Mouse (Mus musculus) adrenal gland, adult 18-20 months (tissue): Measurements from ENCODE around the gene 9130230L23Rik. TPM values are rescaled to one million over a fixed set of nuclear protein-coding genes. Genes with fewer than 3 reads are reported as not detected.
"Not testable (repeated sequence)": the region's sequence is repeated elsewhere in the genome, so short reads cannot be mapped to it uniquely, and the experiment has no call there.

ENCODE experiments used
- DNase-seq, 2 experiments: peaks; one replicate each; pipeline ENCODE4 v3.0.0; 2021 to 2022; ENCODE audit warnings: low spot score in 2 of 2
- total RNA-seq, 2 experiments: library from RNA; stranded (reverse); gene quantifications; 1 replicate in 1 of 2; 2 replicates in 1 of 2; pipeline ENCODE4 v1.2.3; 2021

9130230L23Rik gene
- total RNA-seq, 2 experiments from 2014 or later: 0.60 TPM; not detected in 1

DNA sequence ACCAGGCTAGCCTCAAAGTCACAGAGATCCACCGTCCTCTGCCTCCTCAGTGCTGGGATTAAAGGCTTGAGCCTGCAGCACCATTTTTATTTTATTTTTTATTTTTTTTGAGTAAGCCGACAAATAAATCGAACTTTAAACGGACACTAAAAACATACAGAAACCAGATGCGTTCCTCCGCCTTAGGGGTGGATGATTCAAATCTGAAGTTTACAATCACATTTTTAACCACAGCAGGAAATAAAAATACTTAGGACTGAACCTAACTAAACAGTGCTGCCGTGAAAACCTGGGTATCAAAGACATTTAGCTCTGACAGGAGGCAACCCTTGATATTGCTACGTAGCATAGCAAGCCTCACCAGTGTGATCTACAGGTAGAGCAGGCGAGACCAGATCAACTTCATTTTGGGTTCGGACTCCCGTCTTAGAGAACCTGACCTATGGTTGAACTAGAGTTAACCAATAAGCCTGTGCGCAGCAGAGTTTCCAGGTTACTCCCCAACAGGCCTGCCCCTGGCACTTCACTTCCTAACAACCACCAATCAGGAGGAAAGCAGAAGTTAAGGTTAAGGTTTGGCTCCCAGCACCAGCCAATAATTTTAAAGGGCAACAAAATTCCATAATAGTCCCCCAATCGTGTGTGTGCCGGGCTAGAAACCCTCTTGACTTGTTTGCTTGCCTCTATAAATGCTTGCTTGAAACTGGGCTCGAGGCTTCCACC is 4.3 kb upstream of the 9130230L23Rik start:
- DNase-seq: no peak

DNA sequence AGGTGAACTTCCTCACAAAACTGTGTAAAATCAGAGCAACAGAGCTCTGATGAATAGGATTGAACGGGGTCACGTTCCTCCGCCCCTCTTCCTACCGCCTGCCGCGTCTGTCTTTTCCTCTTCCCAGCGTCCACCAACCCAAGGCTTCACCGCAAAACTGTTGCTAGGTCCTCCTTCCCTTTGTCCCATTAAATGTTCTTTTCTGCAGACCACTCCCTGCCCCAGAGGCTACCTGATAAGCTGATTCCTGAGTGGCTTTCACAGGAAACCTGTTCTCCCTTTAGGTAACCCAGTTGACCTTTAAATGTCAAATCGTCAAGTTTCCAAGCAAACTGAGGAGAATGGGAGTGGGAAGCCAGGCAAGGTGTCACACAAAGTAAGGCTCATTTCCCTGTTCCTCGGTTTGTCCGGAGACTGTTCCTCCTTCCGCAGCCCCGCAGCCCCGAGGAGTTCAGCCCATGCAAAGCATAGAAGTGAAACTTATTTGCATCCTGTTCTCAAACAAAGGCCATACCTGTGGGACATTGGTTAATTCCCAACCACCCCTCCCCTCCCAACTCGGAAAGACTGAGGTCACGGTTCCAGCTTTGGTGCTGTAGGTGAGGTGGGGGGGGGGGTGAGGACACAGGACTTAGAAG is 1.1 kb upstream of the 9130230L23Rik start:
- DNase-seq: no peak

DNA sequence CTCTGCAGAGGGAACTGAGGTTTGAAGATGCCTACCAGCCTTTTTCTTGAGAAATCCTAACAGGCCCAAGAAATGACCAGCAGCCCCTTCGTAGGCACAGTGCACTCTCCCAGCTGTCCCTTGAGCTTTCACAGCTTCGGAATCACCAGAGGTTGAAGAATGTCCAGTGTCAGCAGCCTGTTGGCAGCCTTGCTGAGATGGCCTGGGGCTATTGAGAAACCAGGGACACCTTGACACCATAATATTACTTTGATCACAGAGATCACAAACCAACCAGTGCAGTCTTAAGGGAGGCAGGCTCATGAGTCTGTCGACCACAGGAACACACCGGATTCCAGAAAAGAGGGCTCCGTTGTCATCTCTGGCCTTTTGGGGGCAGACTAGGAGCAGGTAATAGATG is 2.9 kb downstream of the 9130230L23Rik start:
- DNase-seq: no peak

DNA sequence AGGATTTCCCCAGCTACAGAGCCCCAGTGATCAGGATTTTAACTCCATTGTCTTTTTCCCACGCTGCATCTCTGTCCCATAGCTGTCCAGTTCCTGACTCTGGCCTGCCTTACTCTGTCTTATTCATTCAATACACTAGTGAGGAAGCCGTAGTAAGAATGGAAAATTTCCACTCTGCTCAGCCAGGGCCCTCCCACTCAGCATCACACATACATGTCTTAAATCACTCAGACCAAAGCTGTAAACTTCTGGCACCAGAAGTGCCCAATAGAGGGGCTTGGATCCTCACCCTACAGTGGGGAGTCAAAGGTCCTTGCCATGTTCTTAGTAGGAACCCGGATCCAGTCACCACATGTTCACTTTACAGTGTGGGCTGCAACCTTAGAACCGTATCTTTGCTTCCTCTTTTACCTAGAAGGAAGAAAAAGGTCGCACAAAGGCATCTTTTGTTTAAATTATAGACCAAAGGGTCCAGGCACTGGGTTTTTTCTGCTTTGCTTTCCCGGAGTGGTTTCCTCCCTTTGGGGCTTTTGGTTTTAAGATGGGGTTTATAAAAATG is 3.4 kb downstream of the 9130230L23Rik start:
- DNase-seq: no peak

DNA sequence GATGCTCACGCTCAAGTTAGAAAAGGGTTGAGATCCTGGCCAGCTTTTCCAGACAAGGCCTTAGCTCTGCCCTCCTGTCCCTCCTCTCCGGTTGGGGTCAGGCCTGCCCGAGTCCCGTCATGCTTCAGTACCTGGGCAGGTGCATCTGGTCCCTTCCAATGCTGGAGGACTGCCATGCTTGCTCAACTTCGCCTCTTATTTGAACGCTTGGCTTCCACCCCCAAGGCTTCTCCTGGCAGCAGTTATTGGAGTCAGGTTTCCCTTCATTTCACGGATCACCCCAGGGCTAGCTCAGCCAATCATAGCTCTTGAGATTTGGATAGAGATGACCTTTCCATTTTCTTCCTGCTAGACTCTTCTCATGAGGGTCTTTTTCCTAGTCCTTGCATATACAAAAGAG is 4.0 kb downstream of the 9130230L23Rik start:
- DNase-seq: no peak

DNA sequence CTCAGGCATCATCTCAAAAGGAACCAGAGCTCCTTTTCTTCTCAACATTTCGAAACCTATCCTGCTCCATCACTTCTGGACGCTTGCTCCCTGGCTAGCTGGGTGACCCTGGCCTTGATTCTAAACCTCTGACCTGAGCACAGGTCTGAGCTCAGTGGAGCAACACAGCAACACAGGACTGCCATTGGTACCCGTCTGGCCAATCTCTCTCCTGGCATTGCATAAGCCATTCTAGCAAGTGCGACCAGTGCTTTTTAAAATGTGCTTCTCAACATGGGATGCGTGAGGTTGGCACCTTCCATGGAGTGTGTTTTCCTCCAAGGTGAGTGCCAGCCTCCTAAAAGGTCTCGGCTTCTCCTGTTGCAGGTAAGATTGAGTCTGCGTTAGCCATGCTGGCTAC is 5.0 kb downstream of the 9130230L23Rik start:
- DNase-seq: no peak

DNA sequence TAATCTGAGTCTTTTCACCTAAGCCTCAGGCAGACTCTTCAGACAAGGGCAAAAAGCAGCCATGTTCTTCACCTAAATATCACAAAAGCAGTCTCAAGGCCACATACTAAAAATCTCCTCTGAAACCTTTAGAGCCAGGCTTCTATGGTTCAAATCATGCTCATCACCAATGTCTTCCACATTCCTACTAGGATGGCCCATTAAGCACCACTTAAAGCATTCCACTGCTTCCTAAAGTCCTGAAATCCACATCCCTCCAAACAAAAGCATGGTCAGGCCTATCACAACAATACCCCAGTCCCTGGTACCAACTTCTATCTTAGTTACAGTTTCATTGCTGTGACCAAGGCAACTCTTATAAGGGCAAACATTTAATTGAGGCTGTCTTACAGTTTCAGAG is 6.3 kb downstream of the 9130230L23Rik start:
- DNase-seq: no peak

DNA sequence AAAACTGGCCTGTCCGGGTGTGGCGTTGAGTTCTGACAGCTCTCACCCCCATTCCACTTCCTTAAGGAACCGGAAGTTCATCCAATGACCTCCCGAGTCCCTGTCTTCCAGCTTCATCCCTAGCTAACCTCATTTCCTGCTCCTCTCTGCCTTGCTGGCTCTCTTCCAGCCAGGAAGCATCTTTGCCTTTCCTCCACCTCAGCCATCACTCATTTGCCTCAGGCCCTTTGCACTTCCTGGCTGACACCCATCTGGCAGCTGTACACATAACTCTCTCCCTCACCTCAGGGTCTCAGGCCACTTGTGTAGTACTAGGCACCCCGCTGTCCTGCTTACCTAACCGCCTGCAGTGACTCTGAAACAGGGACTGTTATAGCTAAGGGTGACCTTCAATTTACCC is 9.4 kb downstream of the 9130230L23Rik start:
- DNase-seq: no peak

DNA sequence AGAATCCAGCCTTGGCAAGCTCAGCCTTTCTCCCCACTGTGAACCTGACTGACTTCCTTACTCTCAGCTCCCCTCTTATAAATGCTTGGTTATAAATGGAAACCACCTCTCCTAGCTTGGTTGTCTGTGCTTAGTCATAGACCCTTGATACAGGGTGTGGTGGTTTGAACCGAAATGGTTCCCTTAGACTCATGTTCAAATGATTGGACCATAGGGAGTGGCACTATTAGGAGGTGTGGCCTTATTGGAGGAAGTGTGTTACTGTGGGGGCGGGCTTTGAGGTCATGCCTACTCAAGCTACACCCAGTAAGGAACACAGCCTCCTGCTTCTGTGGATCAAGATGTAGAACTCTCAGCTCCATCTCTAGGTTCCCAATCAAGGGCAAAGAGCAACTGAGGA is 12.9 kb downstream of the 9130230L23Rik start:
- no peak for DNase-seq

DNA sequence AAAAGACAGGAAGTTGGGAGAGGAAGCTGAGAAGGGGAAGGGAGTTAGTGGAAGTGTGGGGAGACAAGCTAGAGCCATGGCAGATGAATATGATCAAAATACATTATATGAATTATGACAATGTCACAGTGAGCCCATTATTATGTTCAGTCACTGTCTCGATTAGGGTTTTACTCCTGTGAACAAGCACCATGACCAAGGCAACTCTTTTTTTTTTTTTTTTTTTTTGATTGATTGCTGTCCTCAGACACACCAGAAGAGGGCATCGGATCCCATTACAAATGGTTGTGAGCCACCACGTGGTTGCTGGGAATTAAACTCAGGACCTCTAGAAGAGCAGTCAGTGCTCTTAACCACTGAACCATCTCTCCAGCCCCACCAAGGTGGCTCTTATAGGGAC is 17.1 kb downstream of the 9130230L23Rik start:
- not testable (repeated sequence) for DNase-seq

DNA sequence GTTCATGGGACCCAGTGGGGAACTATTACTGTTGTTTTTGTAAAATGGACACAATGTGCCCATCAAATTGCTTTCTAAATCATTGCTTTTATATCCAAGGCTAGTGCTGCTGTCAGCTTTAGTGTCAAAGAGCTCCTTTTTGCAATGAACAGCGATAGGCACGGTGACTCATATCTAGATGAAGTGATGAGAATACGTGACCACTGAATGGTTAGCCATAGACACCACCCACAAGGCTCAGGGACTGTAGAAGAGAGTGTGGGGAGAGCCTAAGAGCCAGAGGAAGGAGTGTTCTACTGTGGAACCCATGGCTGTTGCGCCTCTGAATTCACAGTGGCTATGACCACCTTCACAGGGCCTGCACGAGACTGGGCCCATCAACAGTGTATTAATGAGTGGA is 17.7 kb downstream of the 9130230L23Rik start:
- DNase-seq: no peak

DNA sequence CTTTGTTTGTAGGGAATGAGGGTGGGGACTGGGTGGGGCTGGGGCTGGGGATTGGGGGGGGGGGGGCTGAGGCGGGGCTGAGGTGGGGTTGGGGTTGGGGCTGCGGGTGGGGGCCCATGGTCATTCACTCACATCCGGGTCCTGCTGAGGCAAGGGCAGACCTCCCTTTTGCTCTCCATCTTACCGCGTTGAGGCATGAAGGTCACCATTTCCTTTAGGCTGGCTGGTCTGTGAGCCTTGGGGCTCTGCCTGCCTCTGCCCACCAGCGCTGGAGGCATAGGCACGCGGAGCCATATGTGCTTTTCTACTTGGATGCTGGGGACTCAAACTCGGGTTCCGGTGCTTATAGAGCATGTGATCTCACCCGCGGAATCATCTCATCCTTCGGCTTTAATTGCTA is 28.4 kb downstream of the 9130230L23Rik start:
- DNase-seq: no peak

DNA sequence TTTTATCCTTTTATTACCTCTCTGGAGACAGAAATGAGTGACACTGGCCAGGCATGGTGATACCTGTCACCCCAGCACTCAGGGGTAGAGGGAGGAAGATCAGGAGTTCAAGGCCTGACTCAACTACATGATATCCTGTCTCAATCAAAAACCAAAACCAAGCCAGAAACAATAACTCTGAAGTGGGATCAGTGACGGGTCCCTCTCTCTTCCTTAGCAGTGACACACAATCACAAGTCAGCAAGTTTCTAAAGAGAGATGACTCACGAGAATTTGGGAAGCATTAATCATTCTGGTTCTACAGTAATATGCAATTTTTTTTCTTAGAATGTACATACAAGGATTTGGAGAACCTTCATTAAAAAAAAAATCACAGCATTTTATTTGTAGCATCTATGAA is 30.9 kb downstream of the 9130230L23Rik start:
- no peak for DNase-seq

DNA sequence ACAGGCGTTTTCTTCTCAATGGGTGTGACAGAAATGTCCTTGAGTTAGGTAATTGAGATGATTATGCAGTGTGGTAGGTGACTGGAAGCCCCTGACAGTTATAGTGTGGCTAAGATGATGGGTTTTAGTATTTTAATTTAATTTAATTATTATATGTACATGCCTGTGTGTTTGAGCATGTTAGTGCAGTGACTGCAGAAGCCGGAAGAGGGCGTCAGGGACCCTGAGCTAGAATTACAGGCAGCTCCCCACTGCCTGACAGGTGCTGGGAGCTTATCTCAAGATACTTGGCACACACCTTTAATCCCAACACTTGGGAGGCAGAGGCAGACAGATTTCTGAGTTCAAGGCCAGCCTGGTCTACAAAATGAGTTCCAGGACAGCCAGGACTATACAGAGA is 36.1 kb downstream of the 9130230L23Rik start:
- DNase-seq: no peak

DNA sequence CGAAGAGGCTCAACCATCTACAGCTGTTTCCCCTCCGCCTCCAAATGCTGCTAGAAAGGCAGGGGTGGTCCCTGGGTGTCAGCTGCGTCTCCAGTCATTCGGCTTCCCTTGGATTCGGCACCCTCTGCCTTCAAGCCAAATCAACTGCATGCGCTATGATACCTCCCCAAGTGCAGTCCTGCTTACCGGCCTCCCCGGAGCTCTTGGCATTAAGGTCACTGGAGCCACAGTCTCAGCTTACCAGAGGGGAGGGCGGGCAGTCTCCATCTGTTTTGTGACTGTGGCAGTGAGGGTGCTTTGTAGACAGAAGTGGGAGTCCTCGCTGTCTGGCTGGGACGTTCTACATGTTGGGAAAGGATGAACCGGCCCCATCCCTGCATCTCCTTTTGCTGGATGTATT is 37.0 kb downstream of the 9130230L23Rik start:
- DNase-seq: no peak

DNA sequence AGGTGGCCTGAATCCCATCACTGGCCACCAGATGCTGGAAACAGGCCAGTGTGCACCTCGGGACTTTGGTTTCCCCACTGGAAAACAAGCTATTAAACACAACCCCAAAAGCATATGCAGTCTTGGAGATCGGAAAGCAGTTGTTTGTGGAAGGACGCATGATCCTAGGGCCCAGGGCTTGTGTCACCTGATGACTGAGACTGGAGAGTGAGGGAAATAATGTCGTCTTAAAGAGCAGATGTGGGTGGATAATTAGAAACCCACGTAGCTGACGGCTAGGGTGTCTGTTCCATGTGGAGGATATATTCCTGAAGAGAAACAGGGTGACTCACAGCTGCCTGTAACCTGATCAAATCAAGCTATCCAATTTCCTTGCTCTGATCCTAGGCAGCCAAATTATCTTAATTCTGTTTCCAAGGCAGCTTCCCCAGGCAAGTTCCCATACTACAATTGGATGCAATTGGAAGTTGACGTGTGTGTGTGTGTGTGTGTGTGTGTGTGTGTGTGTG is 38.3 kb downstream of the 9130230L23Rik start:
- DNase-seq: no peak

DNA sequence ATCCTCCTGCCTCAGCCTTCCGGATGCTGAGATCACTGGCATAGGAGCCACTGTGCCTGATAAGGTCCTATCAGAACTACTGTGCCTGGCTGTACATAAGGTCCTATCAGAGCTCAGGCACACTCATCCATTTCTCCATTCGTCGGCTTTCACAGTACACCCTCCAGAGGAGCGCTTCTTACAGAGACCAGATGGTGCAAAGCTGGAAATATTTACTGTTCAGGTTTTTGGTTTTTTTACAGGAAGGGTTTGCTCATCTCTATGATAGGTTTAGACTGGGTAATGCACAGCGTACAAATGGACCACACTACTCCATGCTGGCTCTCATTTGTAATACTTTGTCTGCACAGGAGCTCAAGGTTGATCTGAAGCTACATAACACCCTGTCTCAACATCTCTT is 40.8 kb downstream of the 9130230L23Rik start:
- no peak for DNase-seq

DNA sequence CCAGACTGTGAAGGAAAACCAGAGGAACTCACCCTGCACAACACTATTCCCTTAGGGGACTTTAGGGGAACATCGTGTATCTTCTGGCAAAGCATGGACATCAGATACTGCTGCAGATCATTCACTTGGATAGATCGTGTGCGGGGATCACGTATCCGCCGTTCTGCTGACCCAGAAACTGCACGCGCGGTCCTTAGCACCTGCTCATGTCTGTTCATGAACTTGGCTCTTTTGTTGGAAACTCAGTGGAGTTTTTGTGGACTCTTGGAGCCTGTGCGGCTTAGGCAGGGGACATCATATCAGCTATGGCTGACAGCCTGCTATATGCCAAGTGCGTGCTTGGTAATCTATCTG is 43.5 kb downstream of the 9130230L23Rik start:
- DNase-seq: no peak

DNA sequence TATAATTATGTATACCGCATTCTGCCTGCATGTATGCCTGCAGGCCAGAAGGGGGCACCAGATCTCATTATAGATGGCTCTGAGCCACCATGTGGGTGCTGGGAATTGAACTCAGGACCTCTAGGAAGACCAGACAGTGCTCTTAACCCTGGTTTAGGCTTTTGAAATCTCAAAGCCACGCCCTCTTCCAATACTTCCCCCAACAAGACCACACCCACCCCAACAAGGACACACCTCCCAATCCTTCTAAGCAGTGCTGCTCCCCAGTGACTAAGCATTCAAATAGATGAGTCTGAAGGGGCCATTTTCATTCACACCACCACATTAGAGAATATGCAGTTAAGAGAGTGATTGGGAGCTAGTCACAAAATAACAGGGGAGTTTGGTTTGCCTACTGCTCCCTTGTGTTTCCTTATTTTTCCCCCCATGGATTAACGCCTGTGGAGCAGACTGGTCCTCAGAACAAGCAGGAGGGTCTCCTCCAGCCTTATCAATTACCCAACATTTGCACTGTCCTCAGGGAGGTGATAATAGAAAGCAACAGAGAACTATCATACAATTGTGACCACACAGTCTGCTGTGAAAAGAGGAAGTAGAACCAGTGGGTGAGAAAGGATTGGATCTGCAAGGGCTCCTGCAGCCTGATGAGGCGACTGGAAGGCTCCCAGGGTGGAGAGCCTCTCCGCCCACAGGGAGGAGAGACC is 44.0 kb downstream of the 9130230L23Rik start:
- DNase-seq: no peak

DNA sequence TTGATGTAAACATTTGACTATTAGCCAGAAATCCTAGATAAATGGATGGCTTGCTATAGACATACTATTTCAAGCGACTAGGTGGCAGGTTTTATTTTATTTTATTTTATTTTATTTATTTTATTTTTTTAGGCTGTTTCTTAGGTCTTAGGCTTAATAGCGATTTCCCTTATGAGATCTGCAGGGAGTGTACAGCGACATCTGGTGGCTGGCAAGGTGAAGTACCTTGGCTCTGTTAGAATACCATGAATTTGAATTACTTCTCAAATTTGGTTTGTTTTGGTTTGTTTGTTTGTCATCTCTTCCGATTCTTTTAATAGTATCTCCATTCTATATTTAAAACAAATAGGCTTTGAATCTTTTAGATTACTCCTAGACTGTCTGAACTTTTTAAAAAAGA is 45.5 kb downstream of the 9130230L23Rik start:
- DNase-seq: peak; percentile 29 to 49

DNA sequence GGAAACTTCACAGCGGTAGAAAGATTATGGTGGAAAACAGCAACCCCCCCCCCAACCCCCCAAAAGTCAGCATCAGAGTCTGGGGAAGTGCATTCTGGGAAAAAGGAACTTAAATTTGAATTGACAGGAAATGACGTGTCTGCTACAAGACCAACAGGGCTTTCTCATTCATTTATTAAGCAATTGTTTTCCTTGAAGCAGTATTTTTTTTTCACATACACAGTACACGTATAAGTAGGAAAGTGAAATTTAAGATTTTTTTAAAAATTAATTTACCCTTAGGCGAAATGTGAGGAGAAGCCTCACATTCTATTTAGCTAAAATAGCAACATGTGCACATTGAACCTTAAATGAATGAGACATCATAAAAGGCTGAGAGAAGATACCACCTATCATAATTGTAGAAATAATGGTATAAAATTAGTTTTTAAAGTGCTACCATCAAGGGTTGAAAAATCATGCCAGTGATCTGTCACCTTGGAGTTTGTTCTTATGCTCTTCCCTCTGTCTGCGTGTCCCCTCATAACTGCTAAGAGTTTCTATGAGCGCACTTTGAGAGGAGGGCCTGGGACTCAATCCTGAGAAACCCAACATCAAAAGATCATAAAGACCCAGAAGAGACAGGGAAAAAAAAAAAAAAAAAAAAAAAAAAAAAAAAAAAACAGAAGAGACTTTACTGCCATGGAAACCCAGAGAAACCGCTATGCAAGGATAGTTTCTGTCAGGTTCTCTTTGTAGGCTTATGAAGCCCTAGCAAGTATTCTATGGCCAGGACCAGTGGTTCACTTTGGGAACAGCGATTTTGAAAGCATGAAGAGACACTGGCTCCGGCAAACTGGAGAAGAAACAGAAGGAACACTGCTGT is 47.7 kb downstream of the 9130230L23Rik start:
- no peak for DNase-seq
